Mouse (Mus musculus) neural tube, embryonic 14.5 days (tissue): ENCODE results near the gene Gle1. TPM values are rescaled to one million over a fixed set of nuclear protein-coding genes. Genes with fewer than 3 reads are reported as not detected.

Experiments used
- ATAC-seq: fragments of 200-750 bp; cut with Nextera tagmentation; 2 replicates; pipeline ENCODE4 v1.8.0; 2017; ENCODE audit warnings: low read depth, mild to moderate bottlenecking, moderate TSS enrichment, moderate library complexity
- H3K27ac ChIP-seq: fragments of 300-500 bp; sonication (generic); 2 replicates; pipeline ENCODE4 v1.5.1; 2014; ENCODE audit warnings: low read depth, mild to moderate bottlenecking, control low read depth, low read length, moderate library complexity, mixed read lengths
- H3K27me3 ChIP-seq: fragments of 300-500 bp; sonication (generic); 2 replicates; pipeline ENCODE4 v1.6.1; 2014; ENCODE audit warnings: low read length; ENCODE audit not compliant: control insufficient read depth, insufficient read depth
- H3K36me3 ChIP-seq: fragments of 300-500 bp; sonication (generic); 2 replicates; pipeline ENCODE4 v1.6.1; 2014; ENCODE audit warnings: low read length, mixed read lengths; ENCODE audit not compliant: control insufficient read depth, insufficient read depth
- H3K4me1 ChIP-seq: fragments of 300-500 bp; sonication (generic); 2 replicates; pipeline ENCODE4 v1.6.1; 2014; ENCODE audit warnings: low read length; ENCODE audit not compliant: control insufficient read depth, insufficient read depth
- H3K4me2 ChIP-seq: fragments of 300-500 bp; sonication (generic); 2 replicates; pipeline ENCODE4 v1.6.1; 2014; ENCODE audit warnings: mild to moderate bottlenecking, low read depth, low read length, control low read depth
- H3K4me3 ChIP-seq: fragments of 300-500 bp; sonication (generic); 2 replicates; pipeline ENCODE4 v1.5.1; 2014; ENCODE audit warnings: low read depth, low read length, control low read depth, mixed read lengths
- H3K9ac ChIP-seq: fragments of 300-500 bp; sonication (generic); replicated peaks from 2 replicates; pipeline ENCODE4 v1.6.1; 2014; ENCODE audit warnings: low read depth, mild to moderate bottlenecking, control low read depth, low read length, mixed read lengths
- H3K9me3 ChIP-seq: fragments of 300-500 bp; sonication (generic); 2 replicates; pipeline ENCODE4 v1.6.1; 2016; ENCODE audit warnings: low read length; ENCODE audit not compliant: control insufficient read depth
- WGBS: fragments of 180-500 bp; shearing (Covaris S2); extraction: QIAGEN DNeasy Blood & Tissue Kit; methylation state at CpG from one replicate; pipeline ENCODE4 v1.1.7; 2014; 5-methylcytosine and 5-hydroxymethylcytosine counted together
- polyA plus RNA-seq: library from polyadenylated mRNA; unstranded; fragments of >200 nt; fragmentation: Nextera tagmentation; extraction: Ambion mirVana; gene quantifications from 2 replicates; pipeline ENCODE4 v1.2.1, GENCODE M21; 2014

The Gle1 gene
- polyA plus RNA-seq, 1 experiment from 2014 or later, result 66.2 TPM

DNA sequence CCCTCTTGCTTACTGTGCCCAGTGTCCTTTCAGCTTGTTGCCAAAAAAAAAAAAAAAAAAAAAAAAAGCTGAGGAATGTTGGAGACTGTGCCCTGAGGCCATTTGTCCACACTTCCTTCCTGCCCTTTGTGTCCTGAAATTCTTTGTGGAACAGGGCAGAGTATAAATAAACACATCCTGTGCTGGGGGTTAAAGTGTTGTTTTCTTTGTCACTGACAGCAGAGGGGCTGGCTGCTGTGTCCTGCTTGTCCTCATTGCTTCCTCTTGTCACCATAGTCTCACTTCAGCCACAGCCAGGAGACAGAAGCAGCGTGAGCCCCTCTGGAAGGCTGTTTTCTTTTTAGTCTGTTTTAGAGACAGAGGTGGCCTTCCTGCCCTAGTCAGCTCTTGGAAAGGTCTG is 9.5 kb downstream of the Gle1 start:
- Histone ChIP-seq H3K4me1 (no peaks in the 10 kb centered on the region), H3K27me3 (no peaks in the 10 kb centered on the region), H3K4me2 (no peak overlapping the region), H3K36me3 (peaks cover 62% of the 10 kb centered on the region), H3K4me3 (no peak overlapping the region), H3K9me3 (no peaks in the 10 kb centered on the region), H3K27ac (no peak overlapping the region), H3K9ac (no peak overlapping the region)
- 75% methylated on average over 1 of the region's 1 CpGs for WGBS
- ATAC-seq, result no peak

DNA sequence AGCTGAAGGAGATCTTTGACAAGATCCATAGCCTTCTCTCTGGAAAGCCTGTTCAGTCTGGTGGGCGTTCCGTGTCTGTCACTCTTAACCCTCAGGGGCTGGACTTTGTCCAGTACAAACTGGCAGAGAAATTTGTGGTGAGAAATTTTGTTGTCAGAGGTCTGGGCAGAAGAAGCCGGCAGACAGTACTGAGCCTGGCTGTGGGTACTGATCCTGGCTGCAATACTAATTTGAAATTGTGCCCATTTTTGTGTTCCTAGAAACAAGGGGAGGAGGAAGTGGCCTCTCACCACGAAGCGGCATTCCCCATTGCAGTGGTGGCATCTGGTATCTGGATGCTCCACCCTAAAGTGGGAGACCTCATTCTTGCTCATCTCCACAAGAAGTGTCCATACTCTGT is 13.7 kb downstream of the Gle1 start:
- WGBS, result 97% methylated on average over 5 of the region's 5 CpGs
- ATAC-seq, result no peak

DNA sequence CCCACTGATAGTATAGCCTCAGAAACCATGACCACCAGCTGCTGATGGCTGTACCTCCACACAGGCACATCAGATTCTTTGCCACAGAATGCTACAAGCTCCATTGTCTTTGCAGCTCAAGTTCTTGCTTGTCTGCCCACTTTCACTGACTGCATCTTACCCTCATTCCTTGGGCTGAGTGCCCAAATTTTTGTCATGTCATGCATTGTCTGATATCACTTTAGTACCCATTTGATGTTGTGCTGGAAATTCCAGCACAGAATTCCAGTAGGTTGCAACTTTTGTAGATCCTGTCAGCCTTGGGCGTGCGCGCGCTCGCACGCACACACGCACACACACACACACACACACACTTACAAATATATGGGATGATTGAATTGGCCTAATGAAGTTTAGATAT is 26.0 kb downstream of the Gle1 start:
- Histone ChIP-seq H3K27ac (no peak overlapping the region), H3K4me2 (no peak overlapping the region), H3K9me3 (no peaks in the 10 kb centered on the region), H3K4me3 (no peak overlapping the region), H3K4me1 (peaks cover 11% of the 10 kb centered on the region; the same call in 1 of the 2 replicates), H3K9ac (no peak overlapping the region), H3K27me3 (no peaks in the 10 kb centered on the region), H3K36me3 (peaks cover 15% of the 10 kb centered on the region)
- 93% methylated on average over 7 of the region's 7 CpGs for WGBS
- ATAC-seq, result no peak

More for the DNA sequence above, 13.7 kb downstream of the Gle1 start:
- Histone ChIP-seq H3K9me3 (no peaks in the 10 kb centered on the region), H3K36me3 (peaks cover 59% of the 10 kb centered on the region), H3K27me3 (no peaks in the 10 kb centered on the region), H3K4me3 (no peak overlapping the region), H3K27ac (no peak overlapping the region), H3K4me2 (no peak overlapping the region), H3K9ac (no peak overlapping the region), H3K4me1 (no peaks in the 10 kb centered on the region)

DNA sequence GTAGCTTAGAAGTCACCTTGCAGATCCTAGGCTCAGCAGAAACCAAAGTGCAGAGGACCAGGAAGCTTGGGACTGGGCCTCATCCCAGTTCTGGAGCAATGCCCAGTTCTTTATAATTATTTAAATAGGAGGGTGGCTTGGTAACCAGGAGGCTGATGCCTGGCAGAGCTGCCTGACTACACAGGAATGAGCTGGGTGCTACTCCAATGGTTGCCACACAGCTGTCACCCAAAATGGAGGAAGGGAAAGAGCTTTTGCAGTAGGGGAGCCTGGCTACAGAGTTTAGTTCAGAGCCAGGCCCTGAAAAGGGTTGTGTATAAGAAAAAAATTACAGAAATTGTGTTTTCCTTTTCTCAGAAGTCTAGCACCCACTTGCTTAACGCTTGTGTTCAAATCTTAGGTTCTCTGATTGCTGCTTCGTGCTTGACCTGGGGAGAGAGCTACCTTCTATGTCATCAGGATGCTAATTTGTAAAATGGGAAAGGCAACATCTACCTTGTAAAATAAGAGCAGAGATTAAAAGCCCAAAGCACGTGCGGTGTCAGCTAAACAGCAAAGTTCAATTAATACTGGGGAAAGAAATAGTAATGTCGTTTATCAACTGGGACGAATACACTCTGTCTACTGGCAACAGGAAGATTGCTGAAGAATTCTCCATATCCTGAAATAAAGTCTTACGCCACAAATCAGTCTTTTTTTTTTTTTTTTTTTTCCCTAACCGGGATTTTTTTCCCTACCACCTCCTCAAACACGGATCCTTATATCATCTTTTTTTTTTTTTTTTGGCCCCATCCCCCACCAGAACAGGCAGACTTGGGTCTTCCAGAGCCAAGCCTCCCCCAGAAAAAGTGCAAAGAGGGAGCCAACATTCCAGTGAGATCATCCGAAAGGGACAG is 29.4 kb downstream of the Gle1 start:
- no peak for ATAC-seq
- 14% methylated on average over 10 of the region's 10 CpGs for WGBS
- Histone ChIP-seq H3K9ac (peak overlapping the region; percentile 100), H3K36me3 (peaks cover 4% of the 10 kb centered on the region; the same call in 1 of the 2 replicates), H3K27me3 (no peaks in the 10 kb centered on the region), H3K27ac (peak overlapping the region; percentile 98), H3K9me3 (no peaks in the 10 kb centered on the region), H3K4me3 (peak overlapping the region; percentile 91), H3K4me2 (peak overlapping the region; percentile 79), H3K4me1 (peaks cover 38% of the 10 kb centered on the region)

DNA sequence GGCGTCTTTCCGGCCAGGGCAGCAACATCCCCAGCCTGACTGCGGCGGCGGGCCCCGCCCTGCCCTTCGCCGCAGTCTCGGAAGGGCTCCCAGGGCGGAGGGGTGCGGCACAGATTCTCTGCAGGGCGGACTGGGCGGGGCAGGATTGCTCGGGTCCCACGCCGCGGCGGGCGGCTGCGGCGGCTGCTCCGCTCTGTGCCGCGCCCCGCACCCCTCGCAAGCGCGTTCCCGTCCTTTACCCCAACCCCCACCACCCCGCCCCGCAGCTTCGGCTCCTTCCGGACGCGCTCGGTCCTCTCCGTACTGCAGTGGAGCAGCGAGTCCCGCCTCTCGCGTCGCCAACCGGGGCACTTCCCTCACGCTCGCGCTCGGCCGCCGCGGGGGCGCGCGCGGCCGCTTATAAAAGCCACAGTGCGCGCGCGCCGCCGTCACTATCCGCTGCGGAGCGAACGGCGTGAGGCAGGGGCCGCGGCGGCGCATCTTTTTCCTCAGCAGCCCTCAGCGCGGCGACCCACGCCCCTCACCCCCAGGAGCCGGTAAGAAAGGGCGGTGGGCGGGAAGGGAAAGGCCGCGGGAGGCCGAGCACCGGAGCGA is 30.1 kb downstream of the Gle1 start, which contains the start of gene Sptan1:
Gene Sptan1, plus strand, starts transcription at position 311 of the 594 bp plus-strand sequence.
- H3K9me3 ChIP-seq, result no peaks in the 10 kb centered on the region
- peaks cover 4% of the 10 kb centered on the region; the same call in 1 of the 2 replicates for H3K36me3 ChIP-seq
- peak within 1 kb of the TSS; percentile 100 for H3K9ac ChIP-seq
- peak; percentile 99 for ATAC-seq
- H3K4me2 ChIP-seq, result peak within 1 kb of the TSS; percentile 79
- WGBS, result under 1% methylated on average over 74 of the region's 82 CpGs
- no peaks in the 10 kb centered on the region for H3K27me3 ChIP-seq
- peak within 1 kb of the TSS; percentile 91 for H3K4me3 ChIP-seq
- peak within 1 kb of the TSS; percentile 98 for H3K27ac ChIP-seq
- peaks cover 42% of the 10 kb centered on the region for H3K4me1 ChIP-seq

DNA sequence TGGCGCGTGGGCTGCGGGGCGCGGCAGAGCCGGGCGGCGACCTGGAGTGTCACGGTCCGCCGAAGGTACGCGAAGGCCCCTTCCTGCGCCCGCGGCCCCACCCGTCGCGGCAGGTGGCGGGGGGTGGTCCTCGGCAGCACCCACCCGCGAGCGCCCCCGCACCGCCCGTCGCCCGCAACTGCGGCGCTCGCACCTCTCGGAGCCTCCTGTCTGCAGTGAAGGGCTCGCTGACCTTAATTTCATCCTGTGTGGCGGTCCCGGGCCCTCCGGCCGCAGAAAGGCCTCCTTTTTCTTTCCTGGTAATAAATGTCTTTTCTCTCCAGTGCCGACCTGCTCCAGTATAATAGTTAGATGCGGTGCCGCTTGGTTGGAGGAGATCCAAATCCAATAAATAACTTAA is 30.7 kb downstream of the Gle1 start:
- peaks cover 4% of the 10 kb centered on the region; the same call in 1 of the 2 replicates for H3K36me3 ChIP-seq
- H3K27ac ChIP-seq, result peak overlapping the region; percentile 98
- H3K27me3 ChIP-seq, result no peaks in the 10 kb centered on the region
- under 1% methylated on average over 32 of the region's 41 CpGs for WGBS
- H3K4me3 ChIP-seq, result peak overlapping the region; percentile 91
- H3K9ac ChIP-seq, result peak overlapping the region; percentile 100
- H3K4me1 ChIP-seq, result peaks cover 42% of the 10 kb centered on the region
- ATAC-seq, result peak; percentile 52
- H3K9me3 ChIP-seq, result no peaks in the 10 kb centered on the region
- H3K4me2 ChIP-seq, result peak overlapping the region; percentile 79

DNA sequence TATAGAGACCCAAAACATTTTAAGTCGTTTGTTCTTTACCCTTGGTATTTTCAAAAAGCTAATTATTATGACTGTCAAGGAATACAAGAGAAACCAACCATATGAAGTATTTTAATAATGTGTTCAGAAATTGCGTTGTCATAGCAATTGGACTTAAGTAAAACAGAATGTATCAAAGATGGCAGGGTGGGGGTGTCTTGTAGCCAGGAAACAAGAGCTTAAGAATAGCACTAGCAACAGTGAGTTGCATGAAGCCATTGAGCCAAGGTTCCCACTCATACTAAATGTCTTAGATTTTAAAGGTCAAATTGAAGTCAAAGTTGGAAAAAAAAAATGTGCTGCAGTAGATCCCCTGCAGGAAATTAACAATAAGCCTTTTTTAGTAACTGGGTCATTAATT is 31.6 kb downstream of the Gle1 start:
- no peak for ATAC-seq
- Histone ChIP-seq H3K27ac (peak overlapping the region; percentile 52; the same call in 1 of the 2 replicates), H3K4me1 (peaks cover 46% of the 10 kb centered on the region), H3K27me3 (no peaks in the 10 kb centered on the region), H3K9ac (peak overlapping the region; percentile 100; the same call in 1 of the 2 replicates), H3K4me2 (peak overlapping the region; percentile 79), H3K36me3 (peaks cover 4% of the 10 kb centered on the region), H3K4me3 (peak overlapping the region; percentile 91), H3K9me3 (no peaks in the 10 kb centered on the region)
- 59% methylated on average over 2 of the region's 2 CpGs for WGBS

DNA sequence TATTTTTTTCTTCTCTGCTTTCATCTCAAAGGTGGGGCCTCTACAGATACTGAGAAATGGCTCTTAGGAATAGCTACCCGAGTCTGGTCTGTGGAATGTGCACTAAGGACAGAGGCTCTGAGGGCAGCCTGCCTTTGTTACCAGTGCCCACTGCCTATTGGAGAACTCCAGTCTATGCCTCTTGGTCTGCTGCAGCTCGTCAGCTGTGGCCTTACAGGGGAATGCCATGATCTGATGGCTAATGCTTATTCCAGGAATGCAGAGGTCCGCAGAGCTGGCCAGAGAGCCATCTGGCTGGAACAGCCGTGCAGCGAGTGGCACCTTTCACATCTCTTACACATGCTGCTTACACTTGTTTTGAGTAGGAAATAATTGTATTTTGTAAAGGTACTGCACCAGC is 32.5 kb downstream of the Gle1 start:
- 43% methylated on average over 5 of the region's 5 CpGs for WGBS
- no peak for ATAC-seq

DNA sequence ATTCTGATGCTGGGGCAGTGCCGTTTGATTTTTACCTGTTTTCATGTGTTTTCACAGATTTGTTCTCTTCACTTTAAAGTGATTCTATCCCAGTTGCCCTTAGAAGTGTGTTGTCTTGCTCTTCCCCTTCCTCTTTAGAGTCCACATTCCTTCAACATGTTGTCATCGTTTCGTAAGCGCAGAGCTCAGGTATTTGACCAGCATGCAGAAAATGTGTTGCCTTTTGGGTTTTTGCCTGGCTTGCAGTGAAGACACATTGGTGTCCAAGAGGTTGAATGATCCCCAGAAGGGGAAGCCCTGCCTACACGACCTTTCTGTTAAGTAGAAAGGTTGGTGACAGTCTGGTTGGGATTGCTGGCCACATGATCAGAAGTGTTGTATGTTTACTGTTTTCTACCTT is 33.4 kb downstream of the Gle1 start:
- Histone ChIP-seq H3K36me3 (peaks cover 4% of the 10 kb centered on the region), H3K9ac (no peak overlapping the region), H3K4me1 (peaks cover 52% of the 10 kb centered on the region), H3K27me3 (no peaks in the 10 kb centered on the region), H3K9me3 (no peaks in the 10 kb centered on the region), H3K27ac (no peak overlapping the region), H3K4me3 (0 out of 2 replicates have a peak overlapping the region, but pooled peaks have one; percentile 0), H3K4me2 (peak overlapping the region; percentile 79; the same call in 1 of the 2 replicates)
- ATAC-seq, result no peak
- 77% methylated on average over 5 of the region's 5 CpGs for WGBS

More for the DNA sequence above, 32.5 kb downstream of the Gle1 start:
- Histone ChIP-seq H3K27me3 (no peaks in the 10 kb centered on the region), H3K36me3 (peaks cover 4% of the 10 kb centered on the region), H3K4me3 (peak overlapping the region; percentile 91), H3K4me2 (peak overlapping the region; percentile 79), H3K9ac (peak overlapping the region; percentile 32; the same call in 1 of the 2 replicates), H3K9me3 (no peaks in the 10 kb centered on the region), H3K4me1 (peaks cover 54% of the 10 kb centered on the region), H3K27ac (no peak overlapping the region)
